In genomic region chr11:104443359-104443758, GRCm38 (mm10) we compare ENCODE assay signal across 8 mouse cellular contexts. TPM values are rescaled to one million over a fixed set of nuclear protein-coding genes. Genes with fewer than 3 reads are reported as not detected.
DNase-seq lines count a peak whose midpoint lies in the region; ATAC-seq and TF ChIP-seq lines count a peak whose summit lies in the region.

No protein-coding gene starts in this region.

- no peaks in the 10 kb centered on the region for H3K9me3 ChIP-seq in heart, embryonic 15.5 days (replicated peaks)
- H3K9me3 ChIP-seq in ES-Bruce4 (replicated peaks; ENCODE audit: control insufficient read depth, insufficient read depth, low read length, poor library complexity, severe bottlenecking): no peaks in the 10 kb centered on the region
- no peaks in the 10 kb centered on the region for H3K9me3 ChIP-seq in hindbrain, embryonic 12.5 days (replicated peaks)
- H3K9me3 ChIP-seq in midbrain, embryonic 11.5 days (ENCODE audit: control insufficient read depth, low read length): no peaks in the 10 kb centered on the region

- peak overlapping the region; percentile 88 for H3K9ac ChIP-seq in heart, embryonic 15.5 days
- H3K9ac ChIP-seq in ES-Bruce4 (ENCODE audit: low read depth, poor library complexity, severe bottlenecking): peak overlapping the region; percentile 87
- H3K9ac ChIP-seq in hindbrain, embryonic 12.5 days: 0 out of 2 replicates have a peak overlapping the region, but pooled peaks have one; percentile 96
- no peak overlapping the region for H3K9ac ChIP-seq in midbrain, embryonic 11.5 days (ENCODE audit: low read length)

- TF ChIP-seq CTCF in ES-Bruce4 (IDR thresholded peaks at IDR 0.05; ENCODE audit: low read depth, low read length): no peak

- TF ChIP-seq EP300 in ES-Bruce4 (IDR thresholded peaks at IDR 0.05; ENCODE audit: insufficient read depth, low read depth, low read length): no peak

- ATAC-seq in heart, embryonic 15.5 days (replicated peaks; ENCODE audit: insufficient number of reproducible peaks, insufficient read depth, low FRiP score, low read depth): no peak
- no peak for ATAC-seq in hindbrain, embryonic 12.5 days (ENCODE audit: low FRiP score)
- ATAC-seq in midbrain, embryonic 11.5 days (ENCODE audit: low FRiP score): no peak

- no peak for DNase-seq in heart, adult 8-10 months (ENCODE audit: low spot score)
- no peak for DNase-seq in midbrain, embryonic 11.5 days (ENCODE audit: low spot score, missing footprints)
- no peak for DNase-seq in left cerebral cortex, postnatal 10 days (ENCODE audit: extremely low spot score in 1 of 2, low spot score in 2 of 2)
- no peak for DNase-seq in adrenal gland, adult 2 months
- DNase-seq in gastrocnemius, postnatal 36 days: no peak

- intact Hi-C loops in left cerebral cortex, postnatal 10 days (cut with DNase I): loop anchor here (5.0 kb wide), 1 partner anchor 96 kb away; no protein-coding TSS in a partner anchor
- intact Hi-C loops in gastrocnemius, postnatal 36 days (cut with DNase I): loop anchor here (5.0 kb wide), 1 partner anchor 41 kb away; no protein-coding TSS in a partner anchor

- WGBS in heart, embryonic 15.5 days: 36% methylated on average over 2 of the region's 2 CpGs
- 56% methylated on average over 2 of the region's 2 CpGs for WGBS in hindbrain, embryonic 12.5 days
- 47% methylated on average over 2 of the region's 2 CpGs for WGBS in midbrain, embryonic 11.5 days

- peak overlapping the region; percentile 62 for H3K4me2 ChIP-seq in heart, embryonic 15.5 days
- peak overlapping the region; percentile 54 for H3K4me2 ChIP-seq in hindbrain, embryonic 12.5 days (replicated peaks)
- H3K4me2 ChIP-seq in midbrain, embryonic 11.5 days: peak overlapping the region; percentile 57

- H3K27ac ChIP-seq in heart, embryonic 15.5 days: peak overlapping the region; percentile 100
- no peak overlapping the region for H3K27ac ChIP-seq in ES-Bruce4 (ENCODE audit: insufficient read depth, low read length)
- H3K27ac ChIP-seq in hindbrain, embryonic 12.5 days: peak overlapping the region; percentile 100; the same call in 1 of the 2 replicates
- H3K27ac ChIP-seq in midbrain, embryonic 11.5 days (ENCODE audit: low read depth, low read length): no peak overlapping the region

- no peak for TF ChIP-seq POLR2A in ES-Bruce4 (IDR thresholded peaks at IDR 0.05; ENCODE audit: insufficient read depth, low read length)

- no peaks in the 10 kb centered on the region for H3K27me3 ChIP-seq in heart, embryonic 15.5 days
- no peaks in the 10 kb centered on the region for H3K27me3 ChIP-seq in ES-Bruce4 (ENCODE audit: control insufficient read depth, insufficient read depth, low read length, poor library complexity, severe bottlenecking)
- H3K27me3 ChIP-seq in hindbrain, embryonic 12.5 days: no peaks in the 10 kb centered on the region
- H3K27me3 ChIP-seq in midbrain, embryonic 11.5 days (ENCODE audit: control insufficient read depth, insufficient read depth, low read length): no peaks in the 10 kb centered on the region

- H3K4me3 ChIP-seq in heart, embryonic 15.5 days: peak overlapping the region; percentile 82
- H3K4me3 ChIP-seq in ES-Bruce4 (ENCODE audit: low read depth, low read length): no peak overlapping the region; the same call in 1 of the 2 replicates
- H3K4me3 ChIP-seq in hindbrain, embryonic 12.5 days: peak overlapping the region; percentile 81
- peak overlapping the region; percentile 88 for H3K4me3 ChIP-seq in midbrain, embryonic 11.5 days (ENCODE audit: low read depth, low read length)

- no peaks in the 10 kb centered on the region for H3K36me3 ChIP-seq in heart, embryonic 15.5 days
- H3K36me3 ChIP-seq in ES-Bruce4 (ENCODE audit: control insufficient read depth, insufficient read depth, low read length, poor library complexity, severe bottlenecking): peaks cover 2% of the 10 kb centered on the region; the same call in 1 of the 2 replicates
- H3K36me3 ChIP-seq in hindbrain, embryonic 12.5 days: no peaks in the 10 kb centered on the region
- H3K36me3 ChIP-seq in midbrain, embryonic 11.5 days (ENCODE audit: control insufficient read depth, insufficient read depth, low read length): no peaks in the 10 kb centered on the region

- peaks cover 8% of the 10 kb centered on the region for H3K4me1 ChIP-seq in heart, embryonic 15.5 days (replicated peaks)
- no peaks in the 10 kb centered on the region for H3K4me1 ChIP-seq in ES-Bruce4 (ENCODE audit: control insufficient read depth, insufficient read depth, low read length)
- peaks cover 12% of the 10 kb centered on the region for H3K4me1 ChIP-seq in hindbrain, embryonic 12.5 days
- H3K4me1 ChIP-seq in midbrain, embryonic 11.5 days (ENCODE audit: control insufficient read depth, insufficient read depth, low read length): peaks cover 2% of the 10 kb centered on the region; the same call in 1 of the 2 replicates

RNA-seq across cellular contexts. Expression of gene Kansl1, which starts 25.3 kb away (rescaled TPM):
- polyA plus RNA-seq in heart, embryonic 15.5 days (2015; fragmentation: Nextera tagmentation; extraction: Ambion mirVana): 11.7 and 15.0 TPM in 2 replicates
- total RNA-seq in heart, adult 8-10 months (2022): 10 to 100 TPM; 27.0 to 30.0 (median 28.8) TPM
- polyA plus RNA-seq in ES-Bruce4 (2011; ENCODE audit: insufficient read depth, insufficient read length, low read depth, missing spikeins): 81.7 and 83.9 TPM in 2 replicates
- polyA plus RNA-seq in hindbrain, embryonic 12.5 days (2016; fragmentation: Nextera tagmentation; extraction: Ambion mirVana): 36.4 and 39.8 TPM in 2 replicates
- 31.7 and 32.9 TPM in 2 replicates for polyA plus RNA-seq in midbrain, embryonic 11.5 days (2014; fragmentation: Nextera tagmentation; extraction: Ambion mirVana)
- 10 to 100 TPM; 67.0 to 67.8 TPM for total RNA-seq in left cerebral cortex, postnatal 10 days (2021)
- total RNA-seq in adrenal gland, adult 2 months (2021): 10 to 100 TPM; 45.1 to 53.3 TPM
- 128 and 133 TPM in 2 replicates for polyA plus RNA-seq in adrenal gland, adult 2 months (2012; rRNA removed)
- total RNA-seq in gastrocnemius, postnatal 36 days (2021): 10 to 100 TPM; 18.2 to 21.4 TPM

Comparison
In these comparisons a context has a peak if more than half of its experiments do, and no peak if none do; other contexts are left out.
1. H3K27ac ChIP-seq: peak in heart, embryonic 15.5 days (single experiment) and hindbrain, embryonic 12.5 days (single experiment); none in ES-Bruce4 (single experiment) and midbrain, embryonic 11.5 days (single experiment).
2. Peak in every context shown above with its lines, with median percentiles within 50 percentile points of each other: H3K4me2 ChIP-seq.